Mouse (Mus musculus): ENCODE measurements at regions not wholly inside any gene's neighbourhood (a gene's known extent, or its start where the extent isn't known, plus 50 kb on each side); places are given as distances from the start of the nearest gene placed in this dataset.
A peak's percentile ranks its signal among the peaks of the same experiment; 100 is the strongest.

DNA sequence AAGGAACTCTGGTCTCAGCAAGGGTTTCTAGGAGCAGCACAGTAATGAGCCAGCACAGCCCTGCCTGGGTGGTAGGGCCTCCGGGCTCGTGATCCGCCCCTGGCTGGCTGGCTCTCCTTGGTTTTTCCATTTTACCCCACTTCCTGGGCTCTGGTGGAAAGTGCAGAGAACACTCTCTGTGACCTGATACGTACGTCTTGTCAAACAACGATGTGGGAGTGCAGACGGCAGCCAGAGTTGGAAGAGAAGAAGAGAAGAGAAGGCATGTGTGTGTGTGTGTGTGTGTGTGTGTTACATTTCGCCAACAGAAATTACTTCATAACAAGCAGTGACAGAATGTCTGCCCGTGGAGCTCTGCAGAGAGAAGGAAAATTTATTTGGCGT, 97.2 kb upstream of the Map4k3 start:
- intact Hi-C loops (cut with DNase I), result loop anchor here (5.0 kb wide), 3 partner anchors 98 to 157 kb away; partner anchors contain the start of gene Map4k3
- Histone ChIP-seq H3K36me3 (ENCODE audit: control insufficient read depth, insufficient read depth, low read length) (no peaks in the 10 kb centered on the region), H3K27ac (peak overlapping the region; percentile 77), H3K9ac (ENCODE audit: low read depth, low read length) (peak overlapping the region; percentile 4; the same call in 1 of the 2 replicates), H3K4me1 (ENCODE audit: control insufficient read depth, insufficient read depth, low read length) (peaks cover 8% of the 10 kb centered on the region), H3K27me3 (ENCODE audit: control insufficient read depth, insufficient read depth, low read length) (no peaks in the 10 kb centered on the region), H3K4me3 (no peak overlapping the region), H3K79me2 (replicated peaks; ENCODE audit: control insufficient read depth, insufficient read depth, low read length) (no peaks in the 10 kb centered on the region)
- DNase-seq, result peak; percentile 35 to 47
- TF ChIP-seq POLR2A (IDR thresholded peaks at IDR 0.05; ENCODE audit: insufficient read depth, low read depth, low read length) (no peak), EP300 (IDR thresholded peaks at IDR 0.05; ENCODE audit: insufficient read depth, low read depth, low read length) (no peak), CTCF (IDR thresholded peaks at IDR 0.05) (no peak)
- 20% methylated on average over 10 of the region's 10 CpGs for WGBS

DNA sequence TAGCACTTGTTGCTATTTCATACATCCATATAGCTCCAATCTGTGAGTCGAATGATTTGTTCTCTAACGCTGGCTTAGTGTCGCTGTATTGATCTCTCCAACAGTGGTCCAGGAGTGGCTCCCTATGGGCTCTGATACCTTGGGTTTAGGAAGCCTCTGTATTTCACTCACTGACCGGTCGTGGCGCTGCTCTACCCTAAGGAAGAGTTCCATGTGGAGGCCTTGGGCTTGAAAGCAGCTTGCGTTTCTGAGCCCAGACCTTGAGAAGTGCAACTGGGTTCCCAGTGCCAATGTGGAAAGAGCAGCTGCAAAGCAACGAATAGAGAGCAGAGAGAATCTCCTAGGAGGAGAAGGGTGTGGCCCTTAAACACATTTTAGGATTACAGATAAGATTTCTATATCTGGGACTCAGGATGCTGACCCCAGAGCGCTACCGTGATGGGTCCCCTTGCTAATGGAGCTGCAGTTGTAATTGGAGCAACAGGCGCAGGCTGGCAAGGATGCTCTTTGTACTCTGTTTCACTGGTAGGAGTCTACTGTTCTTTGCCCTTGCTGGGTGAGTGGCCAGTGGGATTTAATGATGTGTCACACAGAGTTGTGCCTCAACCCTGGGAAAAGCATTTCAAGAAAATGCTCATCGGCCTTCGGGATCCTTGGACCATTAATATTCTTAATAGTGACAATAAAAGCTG, 96.7 kb upstream of the Map4k3 start:
- Histone ChIP-seq H3K4me3 (no peak overlapping the region), H3K4me1 (ENCODE audit: control insufficient read depth, insufficient read depth, low read length) (peaks cover 9% of the 10 kb centered on the region), H3K27ac (peak overlapping the region; percentile 77), H3K79me2 (replicated peaks; ENCODE audit: control insufficient read depth, insufficient read depth, low read length) (no peaks in the 10 kb centered on the region), H3K9ac (ENCODE audit: low read depth, low read length) (no peak overlapping the region), H3K27me3 (ENCODE audit: control insufficient read depth, insufficient read depth, low read length) (no peaks in the 10 kb centered on the region), H3K36me3 (ENCODE audit: control insufficient read depth, insufficient read depth, low read length) (no peaks in the 10 kb centered on the region)
- WGBS, result 80% methylated on average over 13 of the region's 13 CpGs
- intact Hi-C loops (cut with DNase I), result loop anchor here (5.0 kb wide), 3 partner anchors 98 to 157 kb away; partner anchors contain the start of gene Map4k3
- no peak for TF ChIP-seq POLR2A (IDR thresholded peaks at IDR 0.05; ENCODE audit: insufficient read depth, low read depth, low read length)
- TF ChIP-seq EP300 (IDR thresholded peaks at IDR 0.05; ENCODE audit: insufficient read depth, low read depth, low read length), result no peak
- no peak for TF ChIP-seq CTCF (IDR thresholded peaks at IDR 0.05)
- DNase-seq, result no peak

DNA sequence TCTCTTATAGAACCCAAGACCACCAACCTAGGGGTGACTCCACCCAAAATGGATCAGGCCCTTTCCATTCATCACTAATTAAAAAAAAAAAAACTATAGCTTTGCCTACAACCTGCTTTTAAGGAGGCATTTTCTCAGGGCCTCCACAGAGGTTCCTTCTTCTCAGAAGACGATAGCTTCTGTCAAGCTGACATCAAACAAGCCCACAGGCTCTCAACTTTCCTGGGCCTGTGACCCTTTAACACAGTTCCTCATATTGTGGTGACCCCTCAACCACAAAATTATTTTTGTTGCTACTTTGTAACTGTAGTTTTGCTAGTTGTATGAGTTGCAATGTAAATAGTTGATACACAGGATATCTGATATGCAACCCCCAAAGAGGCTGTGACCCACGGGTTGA, 96.0 kb upstream of the Map4k3 start:
- no peaks in the 10 kb centered on the region for H3K27me3 ChIP-seq (ENCODE audit: control insufficient read depth, insufficient read depth, low read length)
- TF ChIP-seq EP300 (IDR thresholded peaks at IDR 0.05; ENCODE audit: insufficient read depth, low read depth, low read length) (no peak), CTCF (IDR thresholded peaks at IDR 0.05) (no peak), POLR2A (IDR thresholded peaks at IDR 0.05; ENCODE audit: insufficient read depth, low read depth, low read length) (no peak)
- WGBS, result 86% methylated on average over 2 of the region's 2 CpGs
- H3K9ac ChIP-seq (ENCODE audit: low read depth, low read length), result no peak overlapping the region
- no peak overlapping the region for H3K4me3 ChIP-seq
- no peak for DNase-seq
- H3K36me3 ChIP-seq (ENCODE audit: control insufficient read depth, insufficient read depth, low read length), result no peaks in the 10 kb centered on the region
- H3K4me1 ChIP-seq (ENCODE audit: control insufficient read depth, insufficient read depth, low read length), result peaks cover 11% of the 10 kb centered on the region
- intact Hi-C loops (cut with DNase I), result no loop called here
- no peaks in the 10 kb centered on the region for H3K79me2 ChIP-seq (replicated peaks; ENCODE audit: control insufficient read depth, insufficient read depth, low read length)
- H3K27ac ChIP-seq, result no peak overlapping the region

DNA sequence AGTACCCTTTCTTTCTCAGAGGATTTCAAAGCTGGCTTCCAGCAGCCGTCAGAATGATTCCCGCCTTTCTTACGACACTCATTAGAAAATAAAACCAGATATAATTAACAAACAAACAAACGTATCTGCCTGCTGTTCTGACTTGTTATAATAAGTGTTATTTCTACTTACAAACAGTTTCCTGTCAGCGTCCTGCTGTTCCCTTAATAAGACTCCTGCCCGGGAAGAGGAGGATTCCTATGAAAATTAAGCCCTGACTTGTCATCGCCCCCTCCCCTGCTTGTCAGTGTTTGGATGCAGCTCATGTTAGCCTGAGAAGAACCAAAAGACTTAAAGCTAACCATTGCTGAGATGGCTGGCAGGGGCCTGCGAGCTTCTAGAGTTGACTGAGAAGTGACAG, 92.6 kb upstream of the Map4k3 start:
- H3K4me1 ChIP-seq (ENCODE audit: control insufficient read depth, insufficient read depth, low read length), result peaks cover 6% of the 10 kb centered on the region
- WGBS, result 48% methylated on average over 8 of the region's 8 CpGs
- no peak overlapping the region for H3K9ac ChIP-seq (ENCODE audit: low read depth, low read length)
- no peak overlapping the region for H3K27ac ChIP-seq
- no peak overlapping the region for H3K4me3 ChIP-seq
- no peaks in the 10 kb centered on the region for H3K79me2 ChIP-seq (replicated peaks; ENCODE audit: control insufficient read depth, insufficient read depth, low read length)
- intact Hi-C loops (cut with DNase I), result no loop called here
- no peak for DNase-seq
- no peaks in the 10 kb centered on the region for H3K27me3 ChIP-seq (ENCODE audit: control insufficient read depth, insufficient read depth, low read length)
- no peak for TF ChIP-seq POLR2A (IDR thresholded peaks at IDR 0.05; ENCODE audit: insufficient read depth, low read depth, low read length)
- H3K36me3 ChIP-seq (ENCODE audit: control insufficient read depth, insufficient read depth, low read length), result no peaks in the 10 kb centered on the region

- TF ChIP-seq EP300 (IDR thresholded peaks at IDR 0.05; ENCODE audit: insufficient read depth, low read depth, low read length) (no peak), CTCF (IDR thresholded peaks at IDR 0.05) (no peak), POLR2A (IDR thresholded peaks at IDR 0.05; ENCODE audit: insufficient read depth, low read depth, low read length) (no peak)
- no peaks in the 10 kb centered on the region for H3K79me2 ChIP-seq (replicated peaks; ENCODE audit: control insufficient read depth, insufficient read depth, low read length)
- peaks cover 3% of the 10 kb centered on the region for H3K4me1 ChIP-seq (ENCODE audit: control insufficient read depth, insufficient read depth, low read length)
- no peak overlapping the region for H3K9ac ChIP-seq (ENCODE audit: low read depth, low read length)
- WGBS, result 55% methylated on average over 9 of the region's 9 CpGs
- H3K36me3 ChIP-seq (ENCODE audit: control insufficient read depth, insufficient read depth, low read length), result no peaks in the 10 kb centered on the region
- H3K27ac ChIP-seq, result no peak overlapping the region
- no peak overlapping the region for H3K4me3 ChIP-seq
- DNase-seq, result no peak
- no peaks in the 10 kb centered on the region for H3K27me3 ChIP-seq (ENCODE audit: control insufficient read depth, insufficient read depth, low read length)
- intact Hi-C loops (cut with DNase I), result no loop called here
These were observed 90.3 kb upstream of the Map4k3 start for GRCm38 (mm10) chr17:80818477-80819028.

DNA sequence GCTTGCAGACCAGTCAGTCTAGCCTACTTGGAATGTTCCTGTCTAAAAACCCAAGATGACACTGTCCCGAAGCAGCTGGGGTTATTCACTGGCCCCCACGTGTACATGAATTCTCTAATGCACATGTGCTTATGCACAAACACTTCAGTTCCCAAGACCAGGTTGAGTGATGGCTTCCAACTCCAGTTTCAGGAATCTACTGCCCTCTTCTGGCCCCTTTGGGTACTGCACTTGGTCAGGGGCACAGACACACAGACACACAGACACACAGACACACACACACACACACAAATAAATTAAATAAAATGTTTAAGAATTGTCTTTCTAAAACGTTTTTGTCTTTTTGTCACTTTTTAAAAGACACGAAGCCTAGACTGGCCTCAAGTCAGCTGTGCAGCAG, 87.5 kb upstream of the Map4k3 start:
- H3K27ac ChIP-seq, result no peak overlapping the region
- no peak overlapping the region for H3K4me3 ChIP-seq
- peaks cover 3% of the 10 kb centered on the region for H3K4me1 ChIP-seq (ENCODE audit: control insufficient read depth, insufficient read depth, low read length)
- 81% methylated on average over 4 of the region's 4 CpGs for WGBS
- no peaks in the 10 kb centered on the region for H3K27me3 ChIP-seq (ENCODE audit: control insufficient read depth, insufficient read depth, low read length)
- intact Hi-C loops (cut with DNase I), result no loop called here
- H3K9ac ChIP-seq (ENCODE audit: low read depth, low read length), result no peak overlapping the region
- peak; percentile 66 for TF ChIP-seq CTCF (IDR thresholded peaks at IDR 0.05)
- TF ChIP-seq EP300 (IDR thresholded peaks at IDR 0.05; ENCODE audit: insufficient read depth, low read depth, low read length), result no peak
- no peaks in the 10 kb centered on the region for H3K79me2 ChIP-seq (replicated peaks; ENCODE audit: control insufficient read depth, insufficient read depth, low read length)
- H3K36me3 ChIP-seq (ENCODE audit: control insufficient read depth, insufficient read depth, low read length), result no peaks in the 10 kb centered on the region
- DNase-seq, result peak in 1 of 2 experiments; percentile 45

Data from heart, adult 2 months (tissue).